Mouse (Mus musculus): ENCODE measurements at regions not wholly inside any gene's neighbourhood (a gene's known extent, or its start where the extent isn't known, plus 50 kb on each side); places are given as distances from the start of the nearest gene placed in this dataset.

GRCm38 (mm10) chr13:16100253-16100652 lies 88.6 kb downstream of the Inhba start:
- DNase-seq (ENCODE audit: low spot score) = no peak

- peak; percentile 2 for DNase-seq (ENCODE audit: low spot score)
Observed at GRCm38 (mm10) chr13:16114837-16115236, 103.2 kb downstream of the Inhba start.

- DNase-seq (ENCODE audit: low spot score) = no peak
Observed at GRCm38 (mm10) chr13:16146686-16147085, 135.0 kb downstream of the Inhba start.

GRCm38 (mm10) chr13:16154926-16155325 lies 143.3 kb downstream of the Inhba start:
- DNase-seq (ENCODE audit: low spot score) = no peak

GRCm38 (mm10) chr13:16165204-16165894 lies 153.7 kb downstream of the Inhba start:
- DNase-seq (ENCODE audit: low spot score) = no peak

GRCm38 (mm10) chr13:16196692-16197091 lies 185.0 kb downstream of the Inhba start:
- DNase-seq (ENCODE audit: low spot score) = no peak

- peak; percentile 4 for DNase-seq (ENCODE audit: low spot score)
Observed at GRCm38 (mm10) chr13:16200046-16200445, 188.4 kb downstream of the Inhba start.

- DNase-seq (ENCODE audit: low spot score) = no peak
Observed at GRCm38 (mm10) chr13:16203147-16203546, 191.5 kb downstream of the Inhba start.

GRCm38 (mm10) chr13:16204097-16204496 lies 192.4 kb downstream of the Inhba start:
- no peak for DNase-seq (ENCODE audit: low spot score)

- DNase-seq (ENCODE audit: low spot score) = no peak
Observed at GRCm38 (mm10) chr13:16211482-16211881, 199.8 kb downstream of the Inhba start.

GRCm38 (mm10) chr13:16219877-16220276 lies 208.2 kb downstream of the Inhba start:
- DNase-seq (ENCODE audit: low spot score) = no peak

GRCm38 (mm10) chr13:16222942-16223600 lies 211.4 kb downstream of the Inhba start:
- DNase-seq (ENCODE audit: low spot score) = no peak

GRCm38 (mm10) chr13:16261145-16261544 lies 249.5 kb downstream of the Inhba start:
- DNase-seq (ENCODE audit: low spot score) = no peak

- no peak for DNase-seq (ENCODE audit: low spot score)
Observed at GRCm38 (mm10) chr13:16279974-16280373, 268.3 kb downstream of the Inhba start.

- DNase-seq (ENCODE audit: low spot score) = no peak
Observed at GRCm38 (mm10) chr13:16280742-16281141, 269.1 kb downstream of the Inhba start.

- DNase-seq (ENCODE audit: low spot score) = no peak
Observed at GRCm38 (mm10) chr13:16281777-16282176, 270.1 kb downstream of the Inhba start.

- DNase-seq (ENCODE audit: low spot score) = no peak
Observed at GRCm38 (mm10) chr13:16282230-16282629, 270.6 kb downstream of the Inhba start.

- DNase-seq (ENCODE audit: low spot score) = no peak
Observed at GRCm38 (mm10) chr13:16283336-16283735, 271.7 kb downstream of the Inhba start.

GRCm38 (mm10) chr13:16289633-16290032 lies 278.0 kb downstream of the Inhba start:
- no peak for DNase-seq (ENCODE audit: low spot score)

GRCm38 (mm10) chr13:16290784-16291183 lies 279.1 kb downstream of the Inhba start:
- DNase-seq (ENCODE audit: low spot score) = no peak

- DNase-seq (ENCODE audit: low spot score) = no peak
Observed at GRCm38 (mm10) chr13:16291661-16292291, 280.1 kb downstream of the Inhba start.

GRCm38 (mm10) chr13:16299756-16300155 lies 288.1 kb downstream of the Inhba start:
- no peak for DNase-seq (ENCODE audit: low spot score)

GRCm38 (mm10) chr13:16314669-16315068 lies 303.0 kb downstream of the Inhba start:
- DNase-seq (ENCODE audit: low spot score) = no peak

All from thymus, postnatal 0 days (tissue).